Mouse (Mus musculus) stomach, embryonic 14.5 days (tissue): ENCODE results near the gene Rps6kb2. TPM values are rescaled to one million over a fixed set of nuclear protein-coding genes. Genes with fewer than 3 reads are reported as not detected.

Experiments
- ATAC-seq: fragments of 200-750 bp; cut with Nextera tagmentation; 2 replicates; pipeline ENCODE4 v1.8.0; 2017; ENCODE audit warnings: low read depth, moderate TSS enrichment; ENCODE audit not compliant: insufficient number of reproducible peaks, insufficient read depth, low FRiP score
- H3K27ac ChIP-seq: fragments of 300-500 bp; sonication (generic); 2 replicates; pipeline ENCODE4 v1.5.1; 2014; ENCODE audit warnings: mild to moderate bottlenecking, low read length, moderate library complexity, mixed read lengths
- H3K27me3 ChIP-seq: fragments of 300-500 bp; sonication (generic); 2 replicates; pipeline ENCODE4 v1.6.1; 2014; ENCODE audit warnings: low read length, control low read depth, mixed read lengths; ENCODE audit not compliant: control insufficient read depth, insufficient read depth
- H3K36me3 ChIP-seq: fragments of 300-500 bp; sonication (generic); 2 replicates; pipeline ENCODE4 v1.6.1; 2014; ENCODE audit warnings: mild to moderate bottlenecking, control low read depth, low read length, moderate library complexity, mixed read lengths; ENCODE audit not compliant: control insufficient read depth, insufficient read depth
- H3K4me1 ChIP-seq: fragments of 300-500 bp; sonication (generic); 2 replicates; pipeline ENCODE4 v1.6.1; 2014; ENCODE audit warnings: low read length, control low read depth, mixed read lengths; ENCODE audit not compliant: control insufficient read depth, insufficient read depth
- H3K4me2 ChIP-seq: fragments of 300-500 bp; sonication (generic); replicated peaks from 2 replicates; pipeline ENCODE4 v1.6.1; 2014; ENCODE audit warnings: low read depth, low read length, control low read depth
- H3K4me3 ChIP-seq: fragments of 300-500 bp; sonication (generic); 2 replicates; pipeline ENCODE4 v1.5.1; 2014; ENCODE audit warnings: low read depth, low read length, control low read depth
- H3K9ac ChIP-seq: fragments of 300-500 bp; sonication (generic); replicated peaks from 2 replicates; pipeline ENCODE4 v1.6.1; 2014; ENCODE audit warnings: low read depth, mild to moderate bottlenecking, control low read depth, low read length, moderate library complexity, mixed read lengths
- H3K9me3 ChIP-seq: fragments of 300-500 bp; sonication (generic); 2 replicates; pipeline ENCODE4 v1.6.1; 2016; ENCODE audit warnings: low read depth, low read length, control low read depth; ENCODE audit not compliant: control insufficient read depth
- WGBS: fragments of 180-500 bp; shearing (Covaris S2); extraction: QIAGEN DNeasy Blood & Tissue Kit; methylation state at CpG from one replicate; pipeline ENCODE4 v1.1.7; 2014; 5-methylcytosine and 5-hydroxymethylcytosine counted together
- polyA plus RNA-seq: library from polyadenylated mRNA; unstranded; fragments of >200 nt; fragmentation: Nextera tagmentation; extraction: Ambion mirVana; gene quantifications from 2 replicates; pipeline ENCODE4 v1.2.1, GENCODE M21; 2014

Rps6kb2 gene
- polyA plus RNA-seq, 1 experiment from 2014 or later = 38.9 TPM

DNA sequence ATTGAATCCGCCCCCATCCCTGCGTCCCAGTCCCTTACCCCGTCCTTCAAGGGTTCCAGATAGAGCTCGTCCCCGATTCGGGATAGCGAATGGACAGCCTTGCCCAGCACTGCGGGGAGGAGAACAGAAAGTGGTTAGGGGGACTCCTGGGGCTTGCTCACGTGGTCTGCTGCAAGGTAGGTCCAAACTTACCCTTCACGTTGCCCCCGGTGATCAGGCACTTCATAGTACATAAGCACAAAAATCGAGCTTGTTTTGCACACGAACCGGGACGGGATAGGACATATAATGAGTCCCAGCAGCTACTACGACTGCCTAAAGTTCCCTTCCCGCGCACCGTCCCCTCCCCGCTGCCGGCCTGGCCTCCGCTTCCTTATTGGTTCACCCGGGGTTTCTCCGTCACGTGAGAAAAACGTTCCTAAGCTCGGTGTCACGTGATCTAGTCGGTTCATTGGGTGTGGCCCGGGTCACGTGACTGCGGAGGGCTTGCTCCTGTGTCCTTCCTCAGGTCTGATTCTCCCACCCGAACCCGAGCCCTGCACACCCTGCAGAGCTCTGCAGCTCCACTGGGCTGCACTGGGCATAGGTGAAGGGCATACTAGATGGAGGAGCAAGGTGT is 38.2 kb upstream of the Rps6kb2 start, which contains the start of gene Rad9a:
Gene Rad9a (minus strand): TSS at position 372 of the 619 bp plus-strand sequence.
- WGBS = under 1% methylated on average over 34 of the region's 34 CpGs
- H3K27ac ChIP-seq = peak within 1 kb of the TSS; percentile 69
- H3K9ac ChIP-seq = peak within 1 kb of the TSS; percentile 69
- peak within 1 kb of the TSS; percentile 75 for H3K4me3 ChIP-seq
- H3K4me2 ChIP-seq = peak within 1 kb of the TSS; percentile 75
- peaks cover 19% of the 10 kb centered on the region; the same call in 1 of the 2 replicates for H3K4me1 ChIP-seq
- no peaks in the 10 kb centered on the region for H3K9me3 ChIP-seq
- ATAC-seq = peak; percentile 86
- no peaks in the 10 kb centered on the region for H3K27me3 ChIP-seq
- H3K36me3 ChIP-seq = peaks cover 31% of the 10 kb centered on the region

DNA sequence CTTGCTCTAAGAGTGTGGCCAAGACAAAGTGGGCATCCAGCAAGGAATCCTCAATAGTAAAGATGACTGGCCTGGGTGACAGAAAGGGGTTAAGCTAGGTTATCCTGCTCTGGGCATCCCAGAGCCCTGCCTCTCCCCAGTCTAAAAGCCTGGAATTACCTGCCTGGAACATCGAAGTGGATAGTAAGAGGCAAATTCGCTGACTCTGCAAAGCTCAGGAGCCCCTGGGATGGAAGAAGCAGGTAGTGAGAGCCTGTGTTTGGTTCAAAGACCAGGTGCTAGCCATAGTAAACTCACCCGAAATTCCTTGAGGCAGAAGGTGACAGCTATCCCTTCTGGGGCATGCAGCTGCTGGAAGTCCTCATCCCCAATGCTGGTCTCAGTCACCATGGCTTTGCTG is 34.0 kb upstream of the Rps6kb2 start:
- peaks cover 34% of the 10 kb centered on the region for H3K4me1 ChIP-seq
- no peak overlapping the region for H3K4me2 ChIP-seq
- peaks cover 65% of the 10 kb centered on the region for H3K36me3 ChIP-seq
- no peaks in the 10 kb centered on the region for H3K27me3 ChIP-seq
- no peaks in the 10 kb centered on the region for H3K9me3 ChIP-seq
- H3K27ac ChIP-seq = no peak overlapping the region
- no peak for ATAC-seq
- WGBS = 73% methylated on average over 3 of the region's 3 CpGs
- H3K4me3 ChIP-seq = no peak overlapping the region
- no peak overlapping the region for H3K9ac ChIP-seq

DNA sequence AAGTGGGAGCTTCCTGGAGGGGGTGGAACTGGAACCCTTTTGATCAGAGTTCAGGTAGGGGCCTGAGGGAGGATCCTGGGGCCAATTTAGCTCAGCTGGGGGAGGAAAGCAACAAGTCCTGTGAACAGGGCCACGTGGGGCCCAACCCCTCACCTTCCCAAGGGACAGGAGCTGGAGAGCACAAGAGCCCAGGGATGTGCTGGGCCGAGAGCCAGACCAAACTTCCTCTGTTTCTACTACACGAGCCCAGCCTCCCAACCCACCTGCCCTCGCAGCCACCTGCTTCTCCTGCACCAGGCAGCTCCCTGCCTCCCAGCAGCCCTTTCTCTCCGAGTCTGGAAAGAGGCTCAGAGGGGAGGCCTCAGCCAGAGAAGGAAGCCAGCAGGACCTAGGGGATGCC is 33.4 kb upstream of the Rps6kb2 start:
- Histone ChIP-seq H3K4me2 (no peak overlapping the region), H3K27me3 (no peaks in the 10 kb centered on the region), H3K9me3 (no peaks in the 10 kb centered on the region), H3K4me1 (peaks cover 31% of the 10 kb centered on the region), H3K36me3 (peaks cover 65% of the 10 kb centered on the region), H3K4me3 (no peak overlapping the region), H3K27ac (no peak overlapping the region), H3K9ac (no peak overlapping the region)
- 44% methylated on average over 5 of the region's 5 CpGs for WGBS
- ATAC-seq = no peak

DNA sequence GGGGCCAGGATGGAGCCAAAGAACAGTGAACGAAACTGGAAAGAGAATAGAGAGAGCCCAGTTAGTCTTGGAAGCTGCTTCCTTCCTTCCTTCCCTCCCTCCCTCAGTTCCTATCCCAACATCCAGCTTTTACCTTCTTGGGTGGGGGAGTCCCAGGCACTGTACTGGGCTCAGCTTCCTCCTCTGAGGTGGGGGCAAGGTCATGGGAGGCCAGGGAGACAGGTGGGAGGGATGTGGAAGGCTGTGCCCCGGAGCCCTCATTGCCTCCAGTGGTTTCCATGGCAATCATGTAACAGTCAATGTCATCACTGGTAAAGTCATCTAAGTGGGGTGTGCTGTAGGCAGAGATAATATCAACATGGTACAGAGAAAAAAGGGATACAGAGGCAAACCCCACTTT is 32.9 kb upstream of the Rps6kb2 start:
- WGBS = 54% methylated on average over 2 of the region's 2 CpGs
- H3K27me3 ChIP-seq = no peaks in the 10 kb centered on the region
- no peak overlapping the region for H3K9ac ChIP-seq
- H3K27ac ChIP-seq = no peak overlapping the region
- H3K4me3 ChIP-seq = no peak overlapping the region
- H3K4me1 ChIP-seq = peaks cover 31% of the 10 kb centered on the region
- no peak for ATAC-seq
- H3K9me3 ChIP-seq = no peaks in the 10 kb centered on the region
- H3K4me2 ChIP-seq = no peak overlapping the region
- H3K36me3 ChIP-seq = peaks cover 65% of the 10 kb centered on the region

DNA sequence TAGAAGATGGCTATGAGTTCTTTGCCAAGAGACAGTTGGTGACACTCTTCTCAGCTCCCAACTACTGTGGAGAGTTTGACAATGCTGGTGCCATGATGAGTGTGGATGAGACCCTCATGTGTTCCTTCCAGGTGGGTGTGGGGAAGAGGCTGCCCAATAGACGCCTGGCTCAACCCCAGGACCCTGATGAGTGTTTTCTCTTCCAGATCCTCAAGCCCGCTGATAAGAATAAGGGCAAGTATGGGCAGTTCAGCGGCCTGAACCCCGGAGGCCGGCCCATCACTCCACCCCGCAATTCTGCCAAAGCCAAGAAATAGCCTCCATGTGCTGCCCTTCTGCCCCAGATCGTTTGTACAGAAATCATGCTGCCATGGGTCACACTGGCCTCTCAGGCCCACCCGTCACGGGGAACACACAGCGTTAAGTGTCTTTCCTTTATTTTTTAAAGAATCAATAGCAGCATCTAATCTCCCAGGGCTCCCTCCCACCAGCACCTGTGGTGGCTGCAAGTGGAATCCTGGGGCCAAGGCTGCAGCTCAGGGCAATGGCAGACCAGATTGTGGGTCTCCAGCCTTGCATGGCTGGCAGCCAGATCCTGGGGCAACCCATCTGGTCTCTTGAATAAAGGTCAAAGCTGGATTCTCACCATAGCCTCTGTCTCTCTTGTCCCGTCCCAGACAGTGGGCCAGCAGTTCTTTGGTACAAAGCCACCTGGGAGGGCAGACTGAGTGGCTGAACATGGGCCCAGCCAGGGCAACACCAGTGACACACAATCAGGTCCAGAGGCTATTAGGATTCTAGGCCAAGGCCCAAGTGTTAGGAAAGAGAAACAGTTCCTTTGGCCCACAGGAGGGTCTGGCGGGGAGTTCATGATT is 31.9 kb upstream of the Rps6kb2 start:
- no peak for ATAC-seq
- WGBS = 73% methylated on average over 12 of the region's 12 CpGs
- Histone ChIP-seq H3K4me3 (no peak overlapping the region), H3K27ac (no peak overlapping the region), H3K27me3 (no peaks in the 10 kb centered on the region), H3K4me2 (no peak overlapping the region), H3K36me3 (peaks cover 61% of the 10 kb centered on the region), H3K9ac (no peak overlapping the region), H3K4me1 (peaks cover 23% of the 10 kb centered on the region), H3K9me3 (no peaks in the 10 kb centered on the region)

DNA sequence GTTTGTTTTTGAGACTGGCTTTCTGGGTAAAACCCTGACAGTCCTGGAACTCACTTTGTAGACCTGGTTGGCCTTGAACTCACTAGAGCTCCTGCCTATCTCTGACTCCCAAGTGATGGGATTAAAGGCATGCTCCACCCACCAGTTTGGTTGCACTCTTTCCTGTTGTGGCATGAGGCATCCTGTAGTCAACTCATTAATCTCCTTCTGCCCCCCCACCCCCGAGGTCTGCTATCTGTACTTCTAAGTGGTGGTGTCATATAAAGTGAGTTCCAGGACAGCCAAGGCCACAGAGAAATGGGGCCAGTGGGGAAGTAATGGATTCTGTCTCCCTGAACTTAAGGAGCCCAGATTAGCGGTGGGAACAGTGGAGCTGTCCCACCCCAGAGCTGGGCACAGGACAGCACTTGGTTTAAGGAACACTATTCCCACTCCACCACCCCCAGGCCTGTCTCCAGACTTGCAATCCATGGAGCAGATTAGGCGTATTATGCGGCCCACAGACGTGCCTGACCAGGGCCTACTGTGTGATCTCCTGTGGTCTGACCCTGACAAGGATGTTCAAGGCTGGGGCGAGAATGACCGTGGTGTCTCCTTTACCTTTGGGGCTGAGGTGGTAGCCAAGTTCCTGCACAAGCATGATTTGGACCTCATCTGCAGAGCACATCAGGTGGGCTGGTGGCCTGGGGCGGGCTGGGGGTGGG is 31.0 kb upstream of the Rps6kb2 start:
- no peak overlapping the region for H3K4me3 ChIP-seq
- H3K36me3 ChIP-seq = peaks cover 54% of the 10 kb centered on the region
- H3K27me3 ChIP-seq = no peaks in the 10 kb centered on the region

DNA sequence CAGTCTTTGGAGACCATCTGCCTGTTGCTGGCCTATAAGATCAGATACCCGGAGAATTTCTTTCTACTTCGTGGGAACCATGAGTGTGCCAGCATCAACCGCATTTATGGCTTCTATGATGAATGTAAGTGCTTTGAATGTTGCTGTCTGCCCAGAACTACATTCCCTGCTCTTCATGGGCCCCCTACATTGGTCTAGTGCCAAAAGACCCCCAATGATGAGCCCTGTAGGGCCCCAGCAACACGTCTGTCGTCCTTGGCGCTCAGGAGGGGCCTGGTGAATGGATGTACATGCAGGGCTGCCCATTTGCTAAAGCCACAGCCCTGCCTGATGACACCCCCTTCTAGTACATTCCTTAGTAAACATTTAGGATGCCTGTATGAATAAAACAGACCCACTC is 30.0 kb upstream of the Rps6kb2 start:
- Histone ChIP-seq H3K27me3 (no peaks in the 10 kb centered on the region), H3K9ac (peak overlapping the region; percentile 92), H3K4me1 (peaks cover 23% of the 10 kb centered on the region), H3K27ac (no peak overlapping the region), H3K9me3 (no peaks in the 10 kb centered on the region), H3K4me3 (peak overlapping the region; percentile 98), H3K36me3 (peaks cover 46% of the 10 kb centered on the region), H3K4me2 (peak overlapping the region; percentile 97)
- ATAC-seq = no peak
- WGBS = 47% methylated on average over 6 of the region's 6 CpGs

More for the DNA sequence above, 31.0 kb upstream of the Rps6kb2 start:
- H3K9ac ChIP-seq = no peak overlapping the region
- no peak for ATAC-seq
- WGBS = 81% methylated on average over 8 of the region's 8 CpGs
- H3K4me1 ChIP-seq = peaks cover 23% of the 10 kb centered on the region
- H3K9me3 ChIP-seq = no peaks in the 10 kb centered on the region
- no peak overlapping the region for H3K27ac ChIP-seq
- H3K4me2 ChIP-seq = no peak overlapping the region

DNA sequence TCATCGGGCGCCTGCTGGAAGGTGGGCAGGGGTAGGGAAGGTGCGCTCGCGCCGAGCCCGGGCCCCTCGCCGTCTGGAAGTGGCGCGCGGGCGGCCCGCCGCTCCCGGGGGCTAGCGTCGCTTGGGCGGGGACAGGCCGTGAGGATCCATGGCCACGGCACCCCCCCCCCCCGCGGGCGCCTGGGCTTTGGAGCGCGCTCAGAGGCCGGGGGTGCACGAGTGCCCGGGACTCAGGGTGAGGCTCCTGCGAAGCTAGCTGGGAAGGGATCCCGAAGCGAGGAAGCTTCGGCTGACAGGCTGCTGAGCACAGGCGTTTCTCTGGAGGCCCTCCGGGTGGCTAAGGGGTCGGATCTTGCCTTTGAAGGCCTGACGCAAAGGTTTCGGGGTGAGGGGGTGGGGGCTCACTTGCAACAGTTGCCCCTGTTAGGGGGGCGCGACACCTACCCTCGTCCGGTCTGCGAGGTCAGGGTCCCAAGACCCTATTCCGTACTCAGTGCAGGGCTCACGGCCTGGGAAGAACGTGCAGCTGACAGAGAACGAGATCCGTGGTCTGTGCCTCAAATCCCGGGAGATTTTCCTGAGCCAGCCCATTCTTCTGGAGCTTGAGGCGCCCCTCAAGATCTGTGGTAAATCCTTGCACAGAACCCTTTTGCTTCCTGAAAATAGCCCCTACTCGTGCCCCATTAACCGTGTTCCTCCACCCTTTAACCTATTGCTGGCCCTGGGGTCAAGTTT is 29.3 kb upstream of the Rps6kb2 start:
- H3K4me2 ChIP-seq = peak overlapping the region; percentile 97
- peak overlapping the region; percentile 92 for H3K9ac ChIP-seq
- WGBS = under 1% methylated on average over 52 of the region's 52 CpGs
- peak overlapping the region; percentile 96 for H3K27ac ChIP-seq
- no peaks in the 10 kb centered on the region for H3K9me3 ChIP-seq
- H3K27me3 ChIP-seq = no peaks in the 10 kb centered on the region
- ATAC-seq = peak; percentile 39; the same call in 1 of the 2 replicates
- H3K4me3 ChIP-seq = peak overlapping the region; percentile 98
- peaks cover 44% of the 10 kb centered on the region for H3K36me3 ChIP-seq
- peaks cover 23% of the 10 kb centered on the region for H3K4me1 ChIP-seq
